Mouse (Mus musculus): ENCODE measurements around the gene Dennd4a.
A peak's percentile ranks its signal among the peaks of the same experiment; 100 is the strongest.

Dennd4a gene

DNA sequence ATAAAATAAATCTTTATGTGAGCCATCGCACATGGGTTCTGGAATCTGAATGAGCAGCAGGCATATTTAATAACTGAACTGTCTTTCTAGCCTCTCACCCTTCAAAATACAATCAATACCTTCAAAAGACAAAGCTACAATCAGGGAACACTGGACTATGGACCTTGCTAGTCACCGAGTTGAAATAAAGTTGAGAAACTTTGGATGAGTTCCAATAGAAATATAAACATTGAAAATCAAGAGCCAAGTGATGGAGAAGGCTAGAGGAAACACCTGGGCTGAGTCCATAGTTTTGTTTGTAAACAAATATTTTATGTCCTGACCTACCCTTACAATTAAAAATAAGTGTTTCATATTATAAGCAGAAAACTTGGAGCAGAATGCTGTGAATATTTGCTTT, 102.8 kb downstream of the Dennd4a start:
- no peak for DNase-seq (ENCODE audit: low read depth, low spot score)

DNA sequence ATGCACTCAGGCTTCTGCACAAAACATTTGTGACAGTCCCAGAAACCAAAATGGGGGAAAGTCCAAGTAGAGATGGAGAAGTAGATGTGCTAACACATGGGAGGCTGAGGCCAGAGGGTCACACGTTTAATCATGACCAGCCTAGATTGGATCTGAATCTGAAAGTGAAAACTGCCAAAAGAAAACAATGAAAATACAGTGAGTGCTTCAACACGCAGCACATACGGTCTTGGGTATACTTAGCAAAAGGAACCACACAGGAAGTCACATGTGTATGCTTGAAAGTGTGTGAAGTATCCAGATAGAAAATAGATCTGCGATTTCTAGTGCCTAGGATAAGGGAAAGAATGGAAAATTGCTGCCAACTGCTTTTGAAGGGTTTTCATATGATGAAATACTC, 103.5 kb downstream of the Dennd4a start:
- DNase-seq (ENCODE audit: low read depth, low spot score), result no peak

DNA sequence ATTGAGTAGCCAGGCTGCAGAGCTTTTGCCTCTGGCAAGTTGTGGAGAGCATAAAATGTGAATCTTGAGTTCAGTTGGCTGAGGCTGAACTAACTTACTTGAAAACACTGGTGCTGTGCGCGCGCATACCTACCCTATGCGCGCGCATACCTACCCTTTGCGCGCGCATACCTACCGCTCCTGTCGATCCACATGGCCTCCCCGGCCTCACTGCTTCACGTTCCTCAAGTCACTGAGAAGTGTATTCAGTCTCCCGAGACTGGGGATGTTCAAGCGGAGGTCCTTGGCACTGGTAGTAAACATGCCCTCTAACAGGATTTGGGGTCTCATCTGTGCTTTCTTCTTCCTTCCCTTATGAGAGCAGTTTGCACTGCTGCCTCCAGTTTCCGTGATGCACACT, 107.4 kb downstream of the Dennd4a start:
- DNase-seq (ENCODE audit: low read depth, low spot score), result peak; percentile 97

DNA sequence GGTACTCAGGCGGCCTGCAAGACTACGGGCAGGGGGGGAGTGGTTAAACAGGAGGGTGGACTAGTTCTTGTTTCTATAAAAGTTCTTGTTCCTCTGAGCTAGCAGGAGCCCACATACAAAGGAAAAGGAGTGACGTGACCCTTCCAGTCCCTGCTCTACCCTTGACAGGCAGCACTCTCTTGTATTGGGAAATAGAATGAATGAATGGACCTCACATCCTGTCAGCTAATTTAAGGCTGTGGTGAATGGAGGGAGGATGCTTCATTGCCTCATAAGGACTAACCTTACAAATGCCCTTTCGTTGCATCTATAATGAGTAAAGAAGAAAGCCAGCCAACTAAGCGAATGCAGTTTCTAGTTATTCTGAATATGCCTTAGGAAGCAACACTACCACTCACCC, 114.6 kb downstream of the Dennd4a start:
- no peak for DNase-seq (ENCODE audit: low read depth, low spot score)

DNA sequence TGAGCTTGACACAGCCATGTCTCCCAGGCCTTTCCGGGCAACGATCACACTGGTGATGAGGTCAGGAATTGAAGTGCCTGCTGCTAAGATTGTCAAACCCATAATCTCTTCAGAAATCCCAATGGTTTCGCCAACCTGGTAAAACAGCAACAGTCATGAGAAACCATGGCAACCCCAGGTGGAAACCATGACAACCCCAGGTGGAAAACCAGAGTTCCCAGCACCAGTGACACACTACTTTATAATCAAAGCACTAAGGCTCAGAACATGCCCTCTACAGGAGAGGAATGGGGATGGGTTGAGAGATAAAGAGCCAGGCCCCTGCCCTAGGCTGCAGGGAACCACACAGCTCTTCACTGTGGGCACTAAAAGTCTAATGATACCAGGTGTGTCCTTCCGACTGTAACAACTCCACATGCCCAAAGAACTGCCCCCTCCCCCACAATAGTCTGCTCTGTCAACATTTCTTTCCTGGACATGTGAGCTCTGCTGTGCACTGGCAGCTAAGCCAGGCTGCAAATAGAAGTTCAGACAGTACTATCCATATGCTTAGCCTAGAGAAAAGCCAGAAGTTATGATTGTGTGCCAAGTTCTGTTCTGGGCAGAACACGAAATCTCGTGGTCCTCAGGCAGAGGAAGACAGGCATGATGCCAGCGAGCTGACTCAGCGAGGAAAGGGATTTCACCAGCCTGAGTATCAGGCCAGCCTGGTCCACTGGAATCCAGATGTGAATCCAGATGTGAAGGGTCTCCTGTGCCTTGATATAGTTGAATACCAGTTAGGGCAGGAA, 115.3 kb downstream of the Dennd4a start:
- DNase-seq (ENCODE audit: low read depth, low spot score), result no peak

DNA sequence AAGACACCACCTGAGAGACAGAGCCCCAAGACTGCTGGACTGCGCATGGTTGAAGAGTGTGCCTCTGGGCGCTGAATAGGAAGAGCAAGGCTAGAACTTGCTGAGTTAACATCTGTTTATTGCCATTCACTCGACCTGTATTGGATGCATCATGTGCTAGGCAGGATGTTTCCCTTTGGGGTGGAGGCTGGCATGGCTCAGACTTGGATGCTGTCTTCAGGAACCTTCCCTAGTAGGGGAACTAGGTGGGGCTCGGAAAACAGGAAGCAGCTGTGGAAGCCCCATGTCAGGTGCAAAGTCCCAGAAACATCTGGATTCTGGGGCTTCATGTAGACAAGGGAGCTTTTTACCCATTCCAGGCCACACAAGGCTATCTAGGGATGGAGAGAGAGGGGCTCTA, 119.1 kb downstream of the Dennd4a start:
- DNase-seq (ENCODE audit: low read depth, low spot score), result no peak

DNA sequence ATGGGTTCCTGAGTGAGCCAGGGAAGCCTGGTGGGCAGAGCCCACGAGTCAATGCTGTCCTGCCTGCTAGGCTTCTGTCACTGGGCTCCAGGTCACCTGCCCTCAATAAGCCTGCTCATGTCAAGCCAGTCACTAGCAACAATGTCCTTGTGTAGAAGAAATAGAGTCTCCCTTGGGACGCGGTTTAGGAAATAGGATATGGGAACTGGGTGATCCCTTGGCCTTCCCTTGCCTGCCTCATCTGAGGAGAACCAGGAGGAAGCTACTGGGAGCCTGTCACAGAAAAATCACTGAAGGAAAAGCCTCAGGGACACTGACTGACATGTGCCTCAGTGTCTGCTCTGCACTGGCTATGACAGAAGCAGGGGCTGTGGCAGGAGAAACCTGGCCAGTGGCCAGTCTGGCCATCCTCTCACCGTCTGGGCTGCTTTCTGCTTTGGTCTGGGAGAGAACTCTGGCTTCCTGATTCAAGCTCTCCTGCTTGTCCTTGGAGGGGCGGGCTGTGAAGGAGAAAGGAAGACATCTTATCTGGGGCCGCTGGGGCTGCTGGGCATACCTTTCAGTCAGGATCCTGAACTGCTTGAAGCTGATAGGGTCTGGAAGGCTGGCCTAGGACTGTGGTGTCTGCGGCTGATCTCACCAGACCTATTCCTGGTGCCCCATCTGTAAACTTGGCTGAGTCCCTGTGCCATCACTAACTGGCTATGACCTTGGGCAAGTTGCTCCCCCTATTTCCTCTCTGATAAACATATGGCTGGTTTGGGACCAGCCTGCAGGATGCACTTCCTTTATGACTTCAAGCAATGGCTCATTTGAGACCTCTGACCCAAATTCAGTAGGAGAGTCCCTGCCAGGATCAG, 120.8 kb downstream of the Dennd4a start:
- DNase-seq (ENCODE audit: low read depth, low spot score), result no peak

DNA sequence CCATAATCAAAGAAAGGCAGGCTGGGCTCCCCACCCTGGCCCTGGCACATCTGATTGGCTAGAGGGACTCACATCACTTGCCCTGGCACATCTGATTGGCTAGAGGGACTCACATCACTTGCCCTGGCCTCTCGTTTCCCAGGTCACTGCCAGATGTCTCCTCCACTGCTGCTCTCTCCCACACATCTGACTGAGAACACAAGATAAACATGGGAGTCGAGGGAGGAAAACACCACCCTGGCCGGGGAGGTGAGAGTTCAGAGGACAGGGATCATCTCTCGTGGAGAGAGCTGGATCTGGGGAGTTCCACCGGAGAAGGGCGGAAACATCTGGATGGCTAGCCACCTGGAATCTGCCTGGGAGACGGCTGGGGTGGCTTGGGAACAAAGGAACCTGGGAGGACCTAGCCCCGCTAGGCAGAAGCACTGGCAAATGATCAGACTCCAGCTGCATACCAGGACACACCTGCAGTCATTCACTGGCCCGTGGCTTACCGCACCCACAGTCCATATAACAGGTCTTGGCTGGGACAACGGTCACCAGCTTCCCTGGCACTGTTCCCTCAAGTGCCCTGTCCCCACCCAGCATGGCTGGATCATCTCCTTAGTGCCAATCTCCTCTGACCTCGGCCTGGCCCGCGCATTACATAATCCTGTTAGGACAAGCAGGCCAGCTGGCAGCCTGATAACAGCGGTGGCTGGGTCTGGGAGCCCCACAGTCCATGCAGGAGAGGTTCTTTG, 123.0 kb downstream of the Dennd4a start:
- peak; percentile 77 for DNase-seq (ENCODE audit: low read depth, low spot score)

DNA sequence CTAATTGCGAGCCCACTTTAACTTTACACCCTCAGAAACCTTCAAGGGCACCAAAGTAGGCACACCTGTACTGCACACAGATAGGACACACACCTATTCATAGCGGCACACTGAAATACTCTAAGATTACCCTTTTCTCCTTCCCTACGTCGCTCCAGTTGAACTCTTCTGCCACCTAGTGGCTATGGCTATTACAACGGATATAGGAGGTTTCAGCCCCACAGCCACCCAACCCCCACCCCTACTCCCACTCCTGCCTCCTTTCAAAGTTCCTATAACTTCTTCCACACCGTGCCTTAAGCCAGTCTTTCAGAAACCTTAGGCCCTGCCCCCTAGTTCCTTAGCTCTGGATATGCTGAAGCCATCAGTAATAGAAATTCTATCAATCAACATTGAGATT, 125.4 kb downstream of the Dennd4a start:
- DNase-seq (ENCODE audit: low read depth, low spot score), result peak; percentile 85

DNA sequence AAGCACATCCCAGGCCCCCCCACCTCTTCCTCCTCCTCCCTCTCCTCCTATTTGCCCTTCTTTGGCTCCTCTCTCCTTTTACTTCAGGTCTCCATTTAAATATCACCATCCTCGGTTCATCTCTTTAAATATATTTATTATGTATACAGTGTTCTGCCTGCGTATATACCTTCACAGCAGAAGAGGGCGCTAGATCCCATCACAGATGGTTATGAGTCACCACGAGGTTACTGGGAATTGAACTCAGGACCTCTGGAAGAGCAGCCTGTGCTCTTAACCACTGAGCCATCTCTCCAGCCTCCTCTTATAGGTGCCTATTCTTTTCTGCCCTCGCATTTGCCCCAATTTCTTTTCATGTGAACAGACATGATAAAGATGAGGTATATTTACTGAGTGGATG, 126.4 kb downstream of the Dennd4a start:
- DNase-seq (ENCODE audit: low read depth, low spot score), result peak; percentile 45

DNA sequence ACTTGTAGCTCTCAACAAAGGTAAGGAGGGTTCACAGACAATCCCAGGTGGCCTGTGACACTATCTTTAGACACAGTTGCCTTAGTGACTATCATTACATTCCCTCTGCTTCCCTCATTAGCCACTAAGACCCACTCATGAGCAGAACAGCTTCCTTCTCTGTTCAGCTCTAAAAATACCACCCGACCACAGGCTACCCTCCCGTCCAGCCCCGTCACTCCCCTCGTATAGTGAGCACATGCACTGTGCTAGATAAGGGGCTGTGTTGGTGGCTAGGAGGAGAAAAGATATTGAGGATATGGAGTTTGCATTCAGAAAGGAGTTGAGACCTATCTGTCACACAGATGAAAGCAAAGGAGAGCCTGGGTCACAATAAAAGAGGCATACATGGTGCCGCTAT, 127.4 kb downstream of the Dennd4a start:
- no peak for DNase-seq (ENCODE audit: low read depth, low spot score)

DNA sequence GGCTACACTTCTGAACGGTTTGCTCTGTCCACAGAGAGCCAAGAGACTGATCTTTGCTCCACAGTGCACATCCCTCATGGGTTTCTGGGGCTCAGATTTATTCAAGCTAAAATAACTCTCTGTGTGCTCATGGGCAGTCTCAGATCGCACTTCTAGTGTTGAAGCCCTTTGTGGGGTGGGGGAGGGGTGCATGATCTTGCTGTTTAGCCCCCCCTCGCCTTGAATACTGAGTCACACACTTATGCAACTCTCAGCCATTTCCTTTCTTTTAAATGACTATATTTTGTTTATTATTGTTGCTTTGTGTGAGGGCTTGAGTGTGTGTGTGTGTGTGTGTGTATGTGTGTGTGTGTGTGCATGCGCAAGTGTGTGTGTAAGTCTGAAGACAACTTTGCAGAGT, 128.1 kb downstream of the Dennd4a start:
- DNase-seq (ENCODE audit: low read depth, low spot score), result no peak

DNA sequence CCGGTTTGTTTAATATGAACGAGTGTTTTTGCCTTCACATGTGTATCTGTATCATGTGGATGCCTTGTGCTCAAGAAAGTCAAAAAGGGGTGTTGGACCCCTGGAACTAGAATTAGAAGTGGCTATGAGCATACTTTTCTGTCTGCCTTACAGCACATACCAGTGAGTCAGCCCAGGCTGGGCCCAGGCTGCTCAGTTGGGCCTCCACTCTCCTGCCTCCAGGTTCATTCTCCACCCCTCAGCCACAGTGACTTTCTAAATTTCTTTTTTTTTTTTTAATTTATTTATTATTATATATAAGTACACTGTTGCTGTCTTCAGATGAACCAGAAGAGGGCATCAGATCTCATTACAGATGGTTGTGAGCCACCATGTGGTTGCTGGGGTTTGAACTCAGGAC, 128.7 kb downstream of the Dennd4a start:
- DNase-seq (ENCODE audit: low read depth, low spot score), result no peak

DNA sequence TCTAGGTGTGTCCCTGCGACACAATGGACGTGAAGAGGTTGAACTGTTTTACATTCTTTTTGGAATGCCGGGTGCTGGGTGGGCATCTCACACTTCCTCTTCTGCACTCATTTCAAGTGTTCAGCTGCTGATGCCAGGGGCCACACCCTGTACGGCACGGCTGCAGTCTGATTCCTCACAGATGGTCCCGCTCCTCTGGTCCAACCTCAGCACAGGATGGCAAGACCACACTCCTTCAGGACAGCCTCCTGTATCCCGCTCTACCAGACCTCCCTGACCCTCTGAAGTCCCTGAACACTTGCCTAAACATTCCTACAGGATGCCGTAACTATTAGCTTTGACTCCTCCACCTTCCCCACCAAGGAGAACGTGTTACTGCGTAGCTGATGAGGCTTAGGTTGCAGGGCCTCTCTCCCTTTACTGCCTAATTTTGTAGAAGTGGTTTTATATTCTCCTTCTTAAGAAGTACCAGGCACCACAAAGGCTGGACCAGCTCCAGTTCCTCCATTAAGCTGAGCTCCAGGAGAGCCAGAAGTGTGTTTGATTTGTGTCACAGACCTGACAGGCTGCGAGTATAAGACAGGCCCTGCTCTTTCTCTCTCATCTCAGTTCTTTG, 129.7 kb downstream of the Dennd4a start:
- DNase-seq (ENCODE audit: low read depth, low spot score), result no peak

DNA sequence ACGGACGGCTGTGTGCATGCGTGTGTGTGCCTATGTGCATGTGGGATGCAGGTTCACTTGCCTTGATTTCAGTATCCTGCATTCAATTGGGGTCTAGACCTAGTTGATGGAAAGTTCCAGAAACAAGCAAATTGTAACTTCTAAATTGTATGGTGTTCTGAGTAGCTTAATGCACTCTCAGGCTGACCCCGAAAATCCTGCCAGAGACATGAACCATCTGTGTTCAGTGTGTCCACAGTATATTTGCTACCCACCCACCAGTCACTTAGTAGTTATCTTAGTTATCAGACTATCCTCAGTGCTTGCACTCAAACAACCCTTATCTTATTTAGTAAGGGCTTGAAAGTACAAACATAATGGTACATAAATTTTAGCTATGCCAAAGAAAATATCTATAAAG, 130.5 kb downstream of the Dennd4a start:
- no peak for DNase-seq (ENCODE audit: low read depth, low spot score)

DNA sequence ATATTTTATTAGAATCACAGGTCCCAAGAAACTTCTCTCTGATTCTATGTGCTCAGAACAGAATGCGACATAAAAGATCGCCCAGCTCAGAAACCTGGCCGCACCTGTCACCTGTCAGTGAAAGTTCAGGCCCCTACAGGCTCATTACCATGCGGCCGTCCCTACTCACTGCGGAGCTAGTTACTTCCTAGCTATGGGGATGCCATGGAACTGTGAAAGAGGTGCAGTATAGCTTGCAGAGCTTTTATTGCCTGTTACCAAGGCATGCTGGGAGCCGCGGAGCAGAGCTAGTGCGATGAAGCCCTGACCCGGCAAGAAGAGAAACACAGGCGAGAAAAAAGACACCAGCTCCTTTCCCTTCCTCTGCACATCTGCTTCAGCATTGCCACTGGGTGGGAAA, 132.9 kb downstream of the Dennd4a start:
- DNase-seq (ENCODE audit: low read depth, low spot score), result no peak

DNA sequence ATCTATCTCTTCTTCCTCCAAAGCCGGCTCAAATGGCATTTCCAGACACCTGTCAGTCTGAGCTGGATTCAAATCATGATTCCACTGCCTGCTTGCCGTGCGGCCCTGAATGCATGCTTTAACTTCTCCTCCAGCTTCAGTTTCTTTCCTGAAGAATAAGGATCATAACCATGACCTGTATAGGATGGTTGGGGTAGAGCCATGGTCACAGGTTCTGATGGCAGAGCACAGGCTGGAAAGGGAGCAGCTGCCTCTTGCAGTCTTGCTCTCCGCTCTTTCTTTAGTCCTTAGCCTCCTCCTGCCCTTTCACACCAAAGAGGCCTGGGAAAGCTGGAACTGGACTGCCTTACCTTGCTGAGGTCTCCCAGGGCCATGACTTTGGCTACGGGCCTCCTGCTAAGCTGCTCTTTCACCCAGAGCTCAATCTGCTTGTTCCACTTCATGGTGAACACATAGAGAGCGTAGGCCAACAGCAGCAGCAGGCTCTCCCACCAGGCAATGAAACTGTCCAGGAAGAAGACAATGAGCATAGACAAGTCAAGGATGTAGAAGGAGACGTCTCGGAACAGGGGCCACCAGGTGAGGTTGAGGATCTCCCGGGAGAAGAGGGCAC, 136.4 kb downstream of the Dennd4a start:
- DNase-seq (ENCODE audit: low read depth, low spot score), result peak; percentile 34

DNA sequence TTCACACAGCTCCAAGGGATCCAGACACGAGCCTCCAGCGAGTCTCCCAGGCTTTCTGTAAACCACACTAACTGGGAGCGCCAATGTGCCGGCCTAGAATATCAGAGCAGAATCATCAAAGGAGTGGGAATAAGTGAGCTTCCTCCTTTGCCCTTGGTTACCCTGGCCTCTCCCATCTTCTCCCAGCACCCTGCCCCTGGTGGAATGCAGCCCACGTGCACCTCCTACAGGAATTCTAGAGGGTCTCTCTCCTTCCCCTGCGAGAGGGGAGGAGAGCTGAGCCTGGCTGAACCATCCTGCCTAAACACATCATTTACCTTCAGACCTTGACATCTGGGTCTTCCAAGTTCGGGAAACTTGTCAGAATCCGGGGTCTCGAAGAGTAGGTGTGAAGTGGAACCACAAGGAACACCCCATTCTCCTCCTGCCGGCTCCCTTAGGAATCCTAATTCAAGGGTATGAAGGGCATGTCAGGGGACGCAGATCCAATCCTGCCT, 140.1 kb downstream of the Dennd4a start, which contains the start of gene Slc24a1:
Gene Slc24a1 (minus strand): TSS at position 447 of the 497 bp plus-strand sequence.
- DNase-seq (ENCODE audit: low read depth, low spot score), result peak; percentile 72

DNA sequence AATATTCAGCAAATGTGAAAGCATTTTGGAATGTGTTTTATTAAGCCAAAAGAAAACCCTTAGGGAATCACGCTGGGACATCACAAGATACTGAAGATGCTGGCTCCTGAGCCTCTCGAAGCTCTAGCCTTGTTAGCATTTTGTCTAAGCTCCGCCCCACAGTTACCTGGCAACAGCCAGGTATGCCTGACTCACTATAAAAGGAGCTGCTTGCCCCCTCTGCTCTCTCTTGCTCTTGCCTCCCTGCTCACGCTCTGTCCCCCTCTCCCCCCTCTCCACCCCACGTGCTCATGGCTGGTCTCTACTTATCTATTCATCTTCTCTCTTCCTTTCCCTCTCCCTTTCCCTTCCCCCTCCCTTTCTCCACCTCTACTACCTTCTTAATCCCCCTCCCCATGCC, 140.9 kb downstream of the Dennd4a start:
- DNase-seq (ENCODE audit: low read depth, low spot score), result no peak

DNA sequence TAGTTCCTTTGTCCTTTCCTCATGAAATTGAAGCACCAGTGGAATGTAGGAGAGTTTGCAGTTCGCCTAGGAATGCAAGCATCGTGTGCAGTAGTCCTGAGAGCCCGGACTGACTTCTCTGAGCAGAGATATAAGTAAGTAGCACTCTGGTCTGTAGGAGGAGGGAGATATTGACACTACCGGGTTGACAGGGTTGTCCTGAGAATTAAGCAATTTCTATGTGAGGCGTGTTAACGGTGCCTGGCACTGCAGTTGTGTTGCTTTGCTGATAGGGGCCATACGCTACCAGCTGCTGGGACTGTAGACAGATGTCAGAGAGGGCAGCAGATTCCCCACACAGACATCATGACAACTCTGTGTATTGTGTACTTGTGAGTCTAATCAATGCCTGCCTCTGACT, 142.1 kb downstream of the Dennd4a start:
- no peak for DNase-seq (ENCODE audit: low read depth, low spot score)

DNA sequence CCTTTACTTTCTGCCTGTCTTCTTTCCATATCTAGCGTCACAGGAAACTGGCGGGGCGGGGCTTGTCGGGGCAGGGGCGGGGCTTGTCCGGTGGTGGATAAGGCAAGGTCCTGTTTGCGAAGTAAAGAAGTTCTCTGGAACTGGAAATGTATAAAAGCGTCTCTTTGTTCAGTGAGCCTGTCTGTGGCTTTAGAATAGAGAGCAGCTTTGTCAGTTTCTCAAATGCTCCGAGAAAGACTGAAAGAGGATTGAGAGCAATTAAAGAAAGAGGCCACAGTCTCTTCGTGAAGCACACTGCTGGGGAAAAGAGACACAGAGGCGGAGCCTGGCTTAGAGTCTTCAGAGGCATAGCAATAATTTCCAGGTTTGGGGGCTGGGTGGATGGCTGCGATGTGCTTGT, 145.2 kb downstream of the Dennd4a start:
- DNase-seq (ENCODE audit: low read depth, low spot score), result peak; percentile 66

All from ZHBTc4 (cell line).